Mouse (Mus musculus) cerebral cortex, adult 2 months (tissue): Measurements from ENCODE around the gene Btbd2.

Experiments used
- WGBS: fragments of 180-500 bp; shearing (Covaris S2); methylation state at CpG from one replicate; pipeline ENCODE4 v1.1.7; 2018; 5-methylcytosine and 5-hydroxymethylcytosine counted together

Btbd2 gene

GRCm38 (mm10) chr10:80692249-80693165 lies 35.6 kb upstream of the Btbd2 start:
- WGBS = 82% methylated on average over 14 of the region's 14 CpGs

GRCm38 (mm10) chr10:80687850-80688249 lies 31.0 kb upstream of the Btbd2 start:
- WGBS = 28% methylated on average over 5 of the region's 5 CpGs

- 91% methylated on average over 3 of the region's 3 CpGs for WGBS
Measured at GRCm38 (mm10) chr10:80686617-80687016, 29.7 kb upstream of the Btbd2 start.

- 90% methylated on average over 4 of the region's 4 CpGs for WGBS
Measured at GRCm38 (mm10) chr10:80684984-80685383, 28.1 kb upstream of the Btbd2 start.

GRCm38 (mm10) chr10:80684214-80684613 lies 27.3 kb upstream of the Btbd2 start:
- WGBS = 60% methylated on average over 6 of the region's 6 CpGs

- WGBS = 89% methylated on average over 1 of the region's 1 CpGs
Measured at GRCm38 (mm10) chr10:80683647-80684046, 26.8 kb upstream of the Btbd2 start.

GRCm38 (mm10) chr10:80682003-80682402 lies 25.1 kb upstream of the Btbd2 start:
- WGBS = 94% methylated on average over 6 of the region's 6 CpGs

GRCm38 (mm10) chr10:80680260-80680696 lies 23.4 kb upstream of the Btbd2 start:
- 82% methylated on average over 2 of the region's 2 CpGs for WGBS

- 66% methylated on average over 9 of the region's 9 CpGs for WGBS
Measured at GRCm38 (mm10) chr10:80679556-80680259, 22.8 kb upstream of the Btbd2 start.

GRCm38 (mm10) chr10:80678601-80679377 lies 21.9 kb upstream of the Btbd2 start:
- 41% methylated on average over 10 of the region's 10 CpGs for WGBS

GRCm38 (mm10) chr10:80677942-80678436 lies 21.1 kb upstream of the Btbd2 start, which contains the start of gene Mknk2:
Gene Mknk2 (minus strand): TSS chr10:80678112.
- WGBS = 12% methylated on average over 8 of the region's 8 CpGs

GRCm38 (mm10) chr10:80677128-80677875 lies 20.4 kb upstream of the Btbd2 start:
- 21% methylated on average over 9 of the region's 9 CpGs for WGBS

GRCm38 (mm10) chr10:80676198-80676928 lies 19.5 kb upstream of the Btbd2 start:
- WGBS = 1% methylated on average over 73 of the region's 78 CpGs

GRCm38 (mm10) chr10:80675405-80676197 lies 18.7 kb upstream of the Btbd2 start:
- under 1% methylated on average over 54 of the region's 54 CpGs for WGBS

GRCm38 (mm10) chr10:80674851-80675404 lies 18.1 kb upstream of the Btbd2 start:
- 7% methylated on average over 6 of the region's 6 CpGs for WGBS

GRCm38 (mm10) chr10:80674161-80674711 lies 17.4 kb upstream of the Btbd2 start:
- WGBS = 24% methylated on average over 5 of the region's 5 CpGs

GRCm38 (mm10) chr10:80673690-80674089 lies 16.8 kb upstream of the Btbd2 start:
- WGBS = 83% methylated on average over 3 of the region's 3 CpGs

GRCm38 (mm10) chr10:80671936-80672690 lies 15.2 kb upstream of the Btbd2 start:
- WGBS = 81% methylated on average over 11 of the region's 11 CpGs
